Mouse (Mus musculus): ENCODE results near the gene Zfp780b. TPM values are rescaled to one million over a fixed set of nuclear protein-coding genes. Genes with fewer than 3 reads are reported as not detected.
"Not testable (repeated sequence)": the region's sequence is repeated elsewhere in the genome, so short reads cannot be mapped to it uniquely, and the experiment has no call there.

Zfp780b gene
- polyA plus RNA-seq, 1 experiment from 2014 or later = 17.8 TPM

DNA sequence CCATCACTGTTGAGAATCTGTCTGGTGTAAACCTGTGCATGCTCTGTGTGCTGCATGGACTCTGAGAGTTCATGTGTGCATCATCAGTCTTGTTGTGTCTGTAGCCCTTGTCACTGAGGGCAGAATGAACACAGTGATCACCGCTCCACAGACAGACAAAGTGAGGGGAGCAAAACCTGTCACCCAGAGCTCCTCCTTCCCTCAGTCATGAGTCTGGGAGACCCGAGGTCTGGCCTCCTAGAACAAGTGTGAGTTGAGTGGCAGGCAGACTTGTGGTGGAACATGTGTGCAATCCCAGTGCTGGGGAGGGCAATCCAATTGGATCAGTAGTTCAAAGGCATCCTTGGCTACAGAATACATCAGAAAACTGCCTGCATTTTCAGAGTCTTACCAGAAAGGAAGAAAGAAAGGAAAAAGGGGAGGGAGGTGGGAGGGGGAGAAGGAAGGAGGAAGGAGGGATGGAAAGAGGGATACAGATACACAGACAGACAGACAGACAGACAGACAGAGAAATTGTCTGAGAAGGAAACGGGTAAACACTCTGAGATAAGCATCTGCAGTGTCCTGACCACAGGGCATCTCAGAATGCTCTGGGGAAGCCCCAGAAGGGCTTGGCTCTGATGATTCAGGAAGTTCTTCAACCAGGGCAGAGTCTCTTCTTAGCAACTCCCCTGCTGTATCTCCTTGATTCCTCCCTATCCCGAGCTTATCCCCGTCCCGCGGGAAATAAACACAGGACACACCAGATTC is 45.7 kb downstream of the Zfp780b start:
- 13% methylated on average over 7 of the region's 7 CpGs for WGBS
- H3K36me3 ChIP-seq (ENCODE audit: control insufficient read depth, insufficient read depth, low read length) = no peaks in the 10 kb centered on the region
- no peaks in the 10 kb centered on the region for H3K9me3 ChIP-seq (ENCODE audit: control insufficient read depth, low read length)
- H3K4me2 ChIP-seq (ENCODE audit: low read depth, low read length) = peak overlapping the region; percentile 53
- H3K27ac ChIP-seq (ENCODE audit: low read length) = no peak overlapping the region
- ATAC-seq (ENCODE audit: low read depth) = peak; percentile 74
- peak overlapping the region; percentile 56 for H3K9ac ChIP-seq (ENCODE audit: low read length)
- no peaks in the 10 kb centered on the region for H3K27me3 ChIP-seq (ENCODE audit: control insufficient read depth, insufficient read depth, low read depth, low read length)
- peak overlapping the region; percentile 37 for H3K4me3 ChIP-seq (ENCODE audit: low read length)
- peaks cover 9% of the 10 kb centered on the region for H3K4me1 ChIP-seq (replicated peaks; ENCODE audit: control insufficient read depth, insufficient read depth, low read length)

GRCm38 (mm10) chr7:27928818-27929695 is 49.9 kb downstream of the Zfp780b start, which contains the start of gene Zfp974:
Gene Zfp974 (minus strand): TSS chr7:27929460.
- Histone ChIP-seq H3K9me3 (ENCODE audit: control insufficient read depth, low read length) (no peaks in the 10 kb centered on the region), H3K4me3 (ENCODE audit: low read length) (peak within 1 kb of the TSS; percentile 70), H3K9ac (ENCODE audit: low read length) (peak within 1 kb of the TSS; percentile 86), H3K4me1 (replicated peaks; ENCODE audit: control insufficient read depth, insufficient read depth, low read length) (peaks cover 9% of the 10 kb centered on the region), H3K27me3 (ENCODE audit: control insufficient read depth, insufficient read depth, low read depth, low read length) (no peaks in the 10 kb centered on the region), H3K4me2 (ENCODE audit: low read depth, low read length) (peak within 1 kb of the TSS; percentile 80), H3K27ac (ENCODE audit: low read length) (peak within 1 kb of the TSS; percentile 25; the same call in 1 of the 2 replicates), H3K36me3 (ENCODE audit: control insufficient read depth, insufficient read depth, low read length) (peaks cover 3% of the 10 kb centered on the region)
- ATAC-seq (ENCODE audit: low read depth) = peak; percentile 85
- 4% methylated on average over 40 of the region's 40 CpGs for WGBS

GRCm38 (mm10) chr7:27927041-27927440 is 51.9 kb downstream of the Zfp780b start:
- not testable (repeated sequence) for ATAC-seq (ENCODE audit: low read depth); H3K9me3 ChIP-seq (ENCODE audit: control insufficient read depth, low read length); H3K36me3 ChIP-seq (ENCODE audit: control insufficient read depth, insufficient read depth, low read length); H3K27ac ChIP-seq (ENCODE audit: low read length); H3K9ac ChIP-seq (ENCODE audit: low read length); H3K4me3 ChIP-seq (ENCODE audit: low read length); H3K4me1 ChIP-seq (replicated peaks; ENCODE audit: control insufficient read depth, insufficient read depth, low read length); H3K4me2 ChIP-seq (ENCODE audit: low read depth, low read length); H3K27me3 ChIP-seq (ENCODE audit: control insufficient read depth, insufficient read depth, low read depth, low read length)
- WGBS = 36% methylated on average over 4 of the region's 4 CpGs

DNA sequence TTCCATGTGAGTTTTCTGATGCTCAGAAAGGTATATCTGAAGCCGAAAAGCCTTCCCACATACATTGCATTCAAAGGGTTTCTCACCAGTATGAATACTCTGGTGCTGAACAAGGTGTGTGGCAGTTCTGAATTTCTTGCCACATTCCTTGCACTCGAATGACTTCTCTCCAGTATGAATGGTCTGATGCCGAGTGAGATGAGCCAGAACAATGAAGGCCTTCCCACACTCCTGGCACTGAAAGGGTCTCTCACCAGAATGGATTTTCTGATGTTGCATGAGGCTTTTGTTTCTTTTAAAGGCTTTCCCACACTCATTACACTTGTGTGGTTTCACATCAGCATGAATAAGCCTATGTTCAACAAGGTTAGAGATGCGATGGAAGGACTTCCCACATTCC is 68.0 kb downstream of the Zfp780b start:
- WGBS = 85% methylated on average over 3 of the region's 4 CpGs
- not testable (repeated sequence) for H3K4me3 ChIP-seq (ENCODE audit: low read length); H3K27ac ChIP-seq (ENCODE audit: low read length); H3K9ac ChIP-seq (ENCODE audit: low read length); H3K27me3 ChIP-seq (ENCODE audit: control insufficient read depth, insufficient read depth, low read depth, low read length); ATAC-seq (ENCODE audit: low read depth); H3K4me1 ChIP-seq (replicated peaks; ENCODE audit: control insufficient read depth, insufficient read depth, low read length); H3K4me2 ChIP-seq (ENCODE audit: low read depth, low read length); H3K9me3 ChIP-seq (ENCODE audit: control insufficient read depth, low read length)
- H3K36me3 ChIP-seq (ENCODE audit: control insufficient read depth, insufficient read depth, low read length) = peaks cover 21% of the 10 kb centered on the region

Other genes starting within 250 kb of the Zfp780b start
- gene Zfp60, start 247.8 kb downstream of the Zfp780b start, polyA plus RNA-seq (2015; fragmentation: Nextera tagmentation; extraction: Ambion mirVana) = 31.8 and 34.2 TPM in 2 replicates
- gene Zfp626, start 172.0 kb downstream of the Zfp780b start, polyA plus RNA-seq (2015; fragmentation: Nextera tagmentation; extraction: Ambion mirVana) = 2.3 and 2.4 TPM in 2 replicates
- gene Zfp59, start 140.6 kb downstream of the Zfp780b start, polyA plus RNA-seq (2015; fragmentation: Nextera tagmentation; extraction: Ambion mirVana) = 8.4 TPM in 2 replicates
- gene Zfp607a, start 121.6 kb downstream of the Zfp780b start, polyA plus RNA-seq (2015; fragmentation: Nextera tagmentation; extraction: Ambion mirVana) = 3.6 and 4.2 TPM in 2 replicates
- 10.0 and 11.5 TPM in 2 replicates for gene Zfp974, start 49.7 kb downstream of the Zfp780b start, polyA plus RNA-seq (2015; fragmentation: Nextera tagmentation; extraction: Ambion mirVana)
- 4.9 and 5.1 TPM in 2 replicates for gene Zfp850, start 34.9 kb upstream of the Zfp780b start, polyA plus RNA-seq (2015; fragmentation: Nextera tagmentation; extraction: Ambion mirVana)
- gene Psmc4, start 70.9 kb upstream of the Zfp780b start, polyA plus RNA-seq (2015; fragmentation: Nextera tagmentation; extraction: Ambion mirVana) = 249 and 256 TPM in 2 replicates
- 1.5 and 2.4 TPM in 2 replicates for gene Fcgbp, start 92.1 kb upstream of the Zfp780b start, polyA plus RNA-seq (2015; fragmentation: Nextera tagmentation; extraction: Ambion mirVana)
- 0.06 TPM in 1 of 2 replicates, not detected in the other for gene 9530053A07Rik, start 150.3 kb upstream of the Zfp780b start, polyA plus RNA-seq (2015; fragmentation: Nextera tagmentation; extraction: Ambion mirVana)
- 69.3 and 84.5 TPM in 2 replicates for gene Fbl, start 190.5 kb upstream of the Zfp780b start, polyA plus RNA-seq (2015; fragmentation: Nextera tagmentation; extraction: Ambion mirVana)
- gene Dyrk1b, start 200.3 kb upstream of the Zfp780b start, polyA plus RNA-seq (2015; fragmentation: Nextera tagmentation; extraction: Ambion mirVana) = 12.3 TPM in 2 replicates

Measured in lung, embryonic 16.5 days (tissue).